Mouse (Mus musculus): ENCODE results near the gene Serpina3f. TPM values are rescaled to one million over a fixed set of nuclear protein-coding genes. Genes with fewer than 3 reads are reported as not detected.

Gene Serpina3f
- polyA plus RNA-seq, 1 experiment from 2014 or later, result not detected

- no peaks in the 10 kb centered on the region for H3K27me3 ChIP-seq (ENCODE audit: control insufficient read depth, insufficient read depth, low read length)
- no peak overlapping the region for H3K27ac ChIP-seq (ENCODE audit: low read depth, low read length)
- H3K9me3 ChIP-seq (replicated peaks; ENCODE audit: control insufficient read depth, low read length), result no peaks in the 10 kb centered on the region
- 68% methylated on average over 4 of the region's 4 CpGs for WGBS (ENCODE audit: insufficient replicate concordance)
- no peaks in the 10 kb centered on the region for H3K36me3 ChIP-seq (ENCODE audit: control insufficient read depth, insufficient read depth, low read length)
- no peak for ATAC-seq (replicated peaks; ENCODE audit: insufficient number of reproducible peaks, low FRiP score, low TSS enrichment)
- H3K9ac ChIP-seq (ENCODE audit: low read depth, low read length), result no peak overlapping the region
- no peak overlapping the region for H3K4me3 ChIP-seq (ENCODE audit: low read depth, low read length)
- no peak overlapping the region for H3K4me2 ChIP-seq
- H3K4me1 ChIP-seq (ENCODE audit: control insufficient read depth, insufficient read depth, low read length), result no peaks in the 10 kb centered on the region
Observed at GRCm38 (mm10) chr12:104209149-104209548, 5.2 kb upstream of the Serpina3f start.

GRCm38 (mm10) chr12:104209802-104210201 is 4.5 kb upstream of the Serpina3f start:
- Histone ChIP-seq H3K4me1 (ENCODE audit: control insufficient read depth, insufficient read depth, low read length) (no peaks in the 10 kb centered on the region), H3K9ac (ENCODE audit: low read depth, low read length) (no peak overlapping the region), H3K4me2 (no peak overlapping the region), H3K27me3 (ENCODE audit: control insufficient read depth, insufficient read depth, low read length) (no peaks in the 10 kb centered on the region), H3K9me3 (replicated peaks; ENCODE audit: control insufficient read depth, low read length) (no peaks in the 10 kb centered on the region), H3K27ac (ENCODE audit: low read depth, low read length) (no peak overlapping the region), H3K4me3 (ENCODE audit: low read depth, low read length) (no peak overlapping the region), H3K36me3 (ENCODE audit: control insufficient read depth, insufficient read depth, low read length) (no peaks in the 10 kb centered on the region)
- ATAC-seq (replicated peaks; ENCODE audit: insufficient number of reproducible peaks, low FRiP score, low TSS enrichment), result no peak
- WGBS (ENCODE audit: insufficient replicate concordance), result 86% methylated on average over 2 of the region's 2 CpGs

- 65% methylated on average over 2 of the region's 2 CpGs for WGBS (ENCODE audit: insufficient replicate concordance)
- no peaks in the 10 kb centered on the region for H3K4me1 ChIP-seq (ENCODE audit: control insufficient read depth, insufficient read depth, low read length)
- H3K4me3 ChIP-seq (ENCODE audit: low read depth, low read length), result no peak overlapping the region
- no peak overlapping the region for H3K4me2 ChIP-seq
- H3K9me3 ChIP-seq (replicated peaks; ENCODE audit: control insufficient read depth, low read length), result no peaks in the 10 kb centered on the region
- no peaks in the 10 kb centered on the region for H3K27me3 ChIP-seq (ENCODE audit: control insufficient read depth, insufficient read depth, low read length)
- H3K36me3 ChIP-seq (ENCODE audit: control insufficient read depth, insufficient read depth, low read length), result no peaks in the 10 kb centered on the region
- no peak overlapping the region for H3K27ac ChIP-seq (ENCODE audit: low read depth, low read length)
- H3K9ac ChIP-seq (ENCODE audit: low read depth, low read length), result no peak overlapping the region
- ATAC-seq (replicated peaks; ENCODE audit: insufficient number of reproducible peaks, low FRiP score, low TSS enrichment), result no peak
Observed at GRCm38 (mm10) chr12:104213689-104214444, 477 bp upstream of the Serpina3f start.

GRCm38 (mm10) chr12:104215249-104215648 is 905 bp downstream of the Serpina3f start:
- no peaks in the 10 kb centered on the region for H3K4me1 ChIP-seq (ENCODE audit: control insufficient read depth, insufficient read depth, low read length)
- WGBS (ENCODE audit: insufficient replicate concordance), result 64% methylated on average over 1 of the region's 1 CpGs
- no peaks in the 10 kb centered on the region for H3K9me3 ChIP-seq (replicated peaks; ENCODE audit: control insufficient read depth, low read length)

GRCm38 (mm10) chr12:104221616-104222015 is 7.3 kb downstream of the Serpina3f start:
- Histone ChIP-seq H3K4me1 (ENCODE audit: control insufficient read depth, insufficient read depth, low read length) (no peaks in the 10 kb centered on the region), H3K4me3 (ENCODE audit: low read depth, low read length) (no peak overlapping the region), H3K4me2 (no peak overlapping the region), H3K9me3 (replicated peaks; ENCODE audit: control insufficient read depth, low read length) (no peaks in the 10 kb centered on the region), H3K27ac (ENCODE audit: low read depth, low read length) (no peak overlapping the region), H3K9ac (ENCODE audit: low read depth, low read length) (no peak overlapping the region), H3K27me3 (ENCODE audit: control insufficient read depth, insufficient read depth, low read length) (no peaks in the 10 kb centered on the region), H3K36me3 (ENCODE audit: control insufficient read depth, insufficient read depth, low read length) (no peaks in the 10 kb centered on the region)
- no peak for ATAC-seq (replicated peaks; ENCODE audit: insufficient number of reproducible peaks, low FRiP score, low TSS enrichment)
- 93% methylated on average over 1 of the region's 1 CpGs for WGBS (ENCODE audit: insufficient replicate concordance)

More at GRCm38 (mm10) chr12:104215249-104215648, 905 bp downstream of the Serpina3f start:
- no peak for ATAC-seq (replicated peaks; ENCODE audit: insufficient number of reproducible peaks, low FRiP score, low TSS enrichment)
- no peak overlapping the region for H3K27ac ChIP-seq (ENCODE audit: low read depth, low read length)
- no peak overlapping the region for H3K4me3 ChIP-seq (ENCODE audit: low read depth, low read length)
- no peak overlapping the region for H3K9ac ChIP-seq (ENCODE audit: low read depth, low read length)
- no peak overlapping the region for H3K4me2 ChIP-seq
- no peaks in the 10 kb centered on the region for H3K36me3 ChIP-seq (ENCODE audit: control insufficient read depth, insufficient read depth, low read length)
- no peaks in the 10 kb centered on the region for H3K27me3 ChIP-seq (ENCODE audit: control insufficient read depth, insufficient read depth, low read length)

GRCm38 (mm10) chr12:104223690-104224089 is 9.3 kb downstream of the Serpina3f start:
- Histone ChIP-seq H3K4me3 (ENCODE audit: low read depth, low read length) (no peak overlapping the region), H3K27me3 (ENCODE audit: control insufficient read depth, insufficient read depth, low read length) (no peaks in the 10 kb centered on the region), H3K9ac (ENCODE audit: low read depth, low read length) (no peak overlapping the region), H3K9me3 (replicated peaks; ENCODE audit: control insufficient read depth, low read length) (no peaks in the 10 kb centered on the region), H3K27ac (ENCODE audit: low read depth, low read length) (no peak overlapping the region), H3K36me3 (ENCODE audit: control insufficient read depth, insufficient read depth, low read length) (no peaks in the 10 kb centered on the region), H3K4me2 (no peak overlapping the region), H3K4me1 (ENCODE audit: control insufficient read depth, insufficient read depth, low read length) (no peaks in the 10 kb centered on the region)
- ATAC-seq (replicated peaks; ENCODE audit: insufficient number of reproducible peaks, low FRiP score, low TSS enrichment), result no peak
- WGBS (ENCODE audit: insufficient replicate concordance), result 29% methylated on average over 1 of the region's 1 CpGs

- WGBS (ENCODE audit: insufficient replicate concordance), result 65% methylated on average over 7 of the region's 7 CpGs
- ATAC-seq (replicated peaks; ENCODE audit: insufficient number of reproducible peaks, low FRiP score, low TSS enrichment), result no peak
- Histone ChIP-seq H3K36me3 (ENCODE audit: control insufficient read depth, insufficient read depth, low read length) (no peaks in the 10 kb centered on the region), H3K9ac (ENCODE audit: low read depth, low read length) (no peak overlapping the region), H3K9me3 (replicated peaks; ENCODE audit: control insufficient read depth, low read length) (no peaks in the 10 kb centered on the region), H3K4me3 (ENCODE audit: low read depth, low read length) (no peak overlapping the region), H3K27ac (ENCODE audit: low read depth, low read length) (no peak overlapping the region), H3K4me1 (ENCODE audit: control insufficient read depth, insufficient read depth, low read length) (no peaks in the 10 kb centered on the region), H3K4me2 (no peak overlapping the region), H3K27me3 (ENCODE audit: control insufficient read depth, insufficient read depth, low read length) (no peaks in the 10 kb centered on the region)
Observed at GRCm38 (mm10) chr12:104224598-104225300, 10.4 kb downstream of the Serpina3f start.

GRCm38 (mm10) chr12:104230762-104231161 is 16.4 kb downstream of the Serpina3f start:
- H3K9me3 ChIP-seq (replicated peaks; ENCODE audit: control insufficient read depth, low read length), result no peaks in the 10 kb centered on the region
- H3K4me1 ChIP-seq (ENCODE audit: control insufficient read depth, insufficient read depth, low read length), result no peaks in the 10 kb centered on the region
- 58% methylated on average over 2 of the region's 2 CpGs for WGBS (ENCODE audit: insufficient replicate concordance)
- H3K4me3 ChIP-seq (ENCODE audit: low read depth, low read length), result no peak overlapping the region
- no peak for ATAC-seq (replicated peaks; ENCODE audit: insufficient number of reproducible peaks, low FRiP score, low TSS enrichment)
- H3K27me3 ChIP-seq (ENCODE audit: control insufficient read depth, insufficient read depth, low read length), result no peaks in the 10 kb centered on the region
- H3K9ac ChIP-seq (ENCODE audit: low read depth, low read length), result no peak overlapping the region
- H3K4me2 ChIP-seq, result no peak overlapping the region
- H3K27ac ChIP-seq (ENCODE audit: low read depth, low read length), result no peak overlapping the region
- H3K36me3 ChIP-seq (ENCODE audit: control insufficient read depth, insufficient read depth, low read length), result no peaks in the 10 kb centered on the region

Data from heart, embryonic 11.5 days (tissue).